Mouse (Mus musculus): ENCODE measurements around the gene Tex26. TPM values are rescaled to one million over a fixed set of nuclear protein-coding genes. Genes with fewer than 3 reads are reported as not detected.

Gene Tex26
- polyA plus RNA-seq, 1 experiment from 2014 or later, result 1.4 TPM

GRCm38 (mm10) chr5:149462071-149462470 is 22.6 kb downstream of the Tex26 start:
- DNase-seq (ENCODE audit: low spot score), result no peak
- no peaks in the 10 kb centered on the region for H3K4me1 ChIP-seq (ENCODE audit: control insufficient read depth, insufficient read depth, low read length)

GRCm38 (mm10) chr5:149465305-149465704 is 25.8 kb downstream of the Tex26 start:
- Histone ChIP-seq H3K27ac (ENCODE audit: low read depth, low read length) (no peak overlapping the region), H3K27me3 (ENCODE audit: control insufficient read depth, insufficient read depth, low read length) (no peaks in the 10 kb centered on the region), H3K4me1 (ENCODE audit: control insufficient read depth, insufficient read depth, low read length) (no peaks in the 10 kb centered on the region), H3K36me3 (ENCODE audit: control insufficient read depth, insufficient read depth, low read length) (no peaks in the 10 kb centered on the region), H3K9ac (ENCODE audit: low read length) (no peak overlapping the region), H3K9me3 (ENCODE audit: control insufficient read depth, low read length) (no peaks in the 10 kb centered on the region), H3K4me2 (ENCODE audit: low read depth) (no peak overlapping the region), H3K4me3 (ENCODE audit: low read depth, low read length) (no peak overlapping the region)
- ATAC-seq (ENCODE audit: insufficient read depth, low FRiP score, low TSS enrichment) (no peak), DNase-seq (ENCODE audit: low spot score) (no peak)
- 38% methylated on average over 4 of the region's 5 CpGs for WGBS

More at GRCm38 (mm10) chr5:149462071-149462470, 22.6 kb downstream of the Tex26 start:
- no peak for ATAC-seq (ENCODE audit: insufficient read depth, low FRiP score, low TSS enrichment)
- no peaks in the 10 kb centered on the region for H3K36me3 ChIP-seq (ENCODE audit: control insufficient read depth, insufficient read depth, low read length)
- no peak overlapping the region for H3K27ac ChIP-seq (ENCODE audit: low read depth, low read length)
- no peak overlapping the region for H3K4me2 ChIP-seq (ENCODE audit: low read depth)
- H3K9me3 ChIP-seq (ENCODE audit: control insufficient read depth, low read length), result no peaks in the 10 kb centered on the region
- no peak overlapping the region for H3K9ac ChIP-seq (ENCODE audit: low read length)
- H3K27me3 ChIP-seq (ENCODE audit: control insufficient read depth, insufficient read depth, low read length), result no peaks in the 10 kb centered on the region
- no peak overlapping the region for H3K4me3 ChIP-seq (ENCODE audit: low read depth, low read length)
- WGBS, result 88% methylated on average over 3 of the region's 3 CpGs

- ATAC-seq (ENCODE audit: insufficient read depth, low FRiP score, low TSS enrichment), result no peak
- Histone ChIP-seq H3K4me1 (ENCODE audit: control insufficient read depth, insufficient read depth, low read length) (no peaks in the 10 kb centered on the region), H3K27ac (ENCODE audit: low read depth, low read length) (no peak overlapping the region), H3K4me3 (ENCODE audit: low read depth, low read length) (no peak overlapping the region), H3K36me3 (ENCODE audit: control insufficient read depth, insufficient read depth, low read length) (no peaks in the 10 kb centered on the region), H3K27me3 (ENCODE audit: control insufficient read depth, insufficient read depth, low read length) (no peaks in the 10 kb centered on the region), H3K9me3 (ENCODE audit: control insufficient read depth, low read length) (no peaks in the 10 kb centered on the region), H3K4me2 (ENCODE audit: low read depth) (no peak overlapping the region), H3K9ac (ENCODE audit: low read length) (no peak overlapping the region)
- DNase-seq (ENCODE audit: low spot score), result no peak
- WGBS, result 95% methylated on average over 9 of the region's 9 CpGs
Observed at GRCm38 (mm10) chr5:149474142-149474541, 34.7 kb downstream of the Tex26 start.

- 87% methylated on average over 16 of the region's 16 CpGs for WGBS
- Histone ChIP-seq H3K4me1 (ENCODE audit: control insufficient read depth, insufficient read depth, low read length) (no peaks in the 10 kb centered on the region), H3K4me3 (ENCODE audit: low read depth, low read length) (no peak overlapping the region), H3K27me3 (ENCODE audit: control insufficient read depth, insufficient read depth, low read length) (no peaks in the 10 kb centered on the region), H3K27ac (ENCODE audit: low read depth, low read length) (no peak overlapping the region), H3K4me2 (ENCODE audit: low read depth) (no peak overlapping the region), H3K9ac (ENCODE audit: low read length) (no peak overlapping the region), H3K9me3 (ENCODE audit: control insufficient read depth, low read length) (no peaks in the 10 kb centered on the region), H3K36me3 (ENCODE audit: control insufficient read depth, insufficient read depth, low read length) (no peaks in the 10 kb centered on the region)
- no peak for DNase-seq (ENCODE audit: low spot score)
- no peak for ATAC-seq (ENCODE audit: insufficient read depth, low FRiP score, low TSS enrichment)
Observed at GRCm38 (mm10) chr5:149474701-149475468, 35.4 kb downstream of the Tex26 start.

GRCm38 (mm10) chr5:149481920-149482319 is 42.5 kb downstream of the Tex26 start:
- Histone ChIP-seq H3K9ac (ENCODE audit: low read length) (no peak overlapping the region), H3K4me2 (ENCODE audit: low read depth) (no peak overlapping the region), H3K27me3 (ENCODE audit: control insufficient read depth, insufficient read depth, low read length) (no peaks in the 10 kb centered on the region), H3K4me3 (ENCODE audit: low read depth, low read length) (no peak overlapping the region), H3K9me3 (ENCODE audit: control insufficient read depth, low read length) (no peaks in the 10 kb centered on the region), H3K36me3 (ENCODE audit: control insufficient read depth, insufficient read depth, low read length) (no peaks in the 10 kb centered on the region), H3K4me1 (ENCODE audit: control insufficient read depth, insufficient read depth, low read length) (no peaks in the 10 kb centered on the region), H3K27ac (ENCODE audit: low read depth, low read length) (no peak overlapping the region)
- 90% methylated on average over 7 of the region's 7 CpGs for WGBS
- no peak for ATAC-seq (ENCODE audit: insufficient read depth, low FRiP score, low TSS enrichment)
- DNase-seq (ENCODE audit: low spot score), result no peak

- H3K4me2 ChIP-seq (ENCODE audit: low read depth), result no peak overlapping the region
- no peak overlapping the region for H3K9ac ChIP-seq (ENCODE audit: low read length)
- no peak overlapping the region for H3K4me3 ChIP-seq (ENCODE audit: low read depth, low read length)
- DNase-seq (ENCODE audit: low spot score) (no peak), ATAC-seq (ENCODE audit: insufficient read depth, low FRiP score, low TSS enrichment) (no peak)
- peaks cover 6% of the 10 kb centered on the region for H3K4me1 ChIP-seq (ENCODE audit: control insufficient read depth, insufficient read depth, low read length)
- 69% methylated on average over 12 of the region's 12 CpGs for WGBS
- H3K9me3 ChIP-seq (ENCODE audit: control insufficient read depth, low read length), result no peaks in the 10 kb centered on the region
- no peaks in the 10 kb centered on the region for H3K36me3 ChIP-seq (ENCODE audit: control insufficient read depth, insufficient read depth, low read length)
- no peaks in the 10 kb centered on the region for H3K27me3 ChIP-seq (ENCODE audit: control insufficient read depth, insufficient read depth, low read length)
- H3K27ac ChIP-seq (ENCODE audit: low read depth, low read length), result no peak overlapping the region
Observed at GRCm38 (mm10) chr5:149483321-149484052, 44.0 kb downstream of the Tex26 start.

GRCm38 (mm10) chr5:149484270-149484669 is 44.8 kb downstream of the Tex26 start:
- Histone ChIP-seq H3K4me1 (ENCODE audit: control insufficient read depth, insufficient read depth, low read length) (peaks cover 10% of the 10 kb centered on the region), H3K27ac (ENCODE audit: low read depth, low read length) (no peak overlapping the region), H3K4me3 (ENCODE audit: low read depth, low read length) (no peak overlapping the region), H3K4me2 (ENCODE audit: low read depth) (no peak overlapping the region), H3K36me3 (ENCODE audit: control insufficient read depth, insufficient read depth, low read length) (no peaks in the 10 kb centered on the region), H3K9ac (ENCODE audit: low read length) (no peak overlapping the region), H3K27me3 (ENCODE audit: control insufficient read depth, insufficient read depth, low read length) (no peaks in the 10 kb centered on the region), H3K9me3 (ENCODE audit: control insufficient read depth, low read length) (no peaks in the 10 kb centered on the region)
- ATAC-seq (ENCODE audit: insufficient read depth, low FRiP score, low TSS enrichment) (no peak), DNase-seq (ENCODE audit: low spot score) (no peak)
- WGBS, result 88% methylated on average over 12 of the region's 12 CpGs

- no peak overlapping the region for H3K4me2 ChIP-seq (ENCODE audit: low read depth)
- no peak overlapping the region for H3K27ac ChIP-seq (ENCODE audit: low read depth, low read length)
- ATAC-seq (ENCODE audit: insufficient read depth, low FRiP score, low TSS enrichment) (no peak), DNase-seq (ENCODE audit: low spot score) (no peak)
- no peaks in the 10 kb centered on the region for H3K9me3 ChIP-seq (ENCODE audit: control insufficient read depth, low read length)
- H3K9ac ChIP-seq (ENCODE audit: low read length), result no peak overlapping the region
- no peak overlapping the region for H3K4me3 ChIP-seq (ENCODE audit: low read depth, low read length)
- no peaks in the 10 kb centered on the region for H3K36me3 ChIP-seq (ENCODE audit: control insufficient read depth, insufficient read depth, low read length)
- WGBS, result 95% methylated on average over 6 of the region's 6 CpGs
- peaks cover 14% of the 10 kb centered on the region for H3K4me1 ChIP-seq (ENCODE audit: control insufficient read depth, insufficient read depth, low read length)
- no peaks in the 10 kb centered on the region for H3K27me3 ChIP-seq (ENCODE audit: control insufficient read depth, insufficient read depth, low read length)
Observed at GRCm38 (mm10) chr5:149485447-149485846, 46.0 kb downstream of the Tex26 start.

Data from neural tube, embryonic 11.5 days (tissue).